Mouse (Mus musculus) gastrocnemius, postnatal 36 days (tissue): ENCODE results near the gene Atg4b. TPM values are rescaled to one million over a fixed set of nuclear protein-coding genes. Genes with fewer than 3 reads are reported as not detected.
"Not testable (repeated sequence)": the region's sequence is repeated elsewhere in the genome, so short reads cannot be mapped to it uniquely, and the experiment has no call there.

Source experiments
- DNase-seq, 2 experiments: peaks; one replicate each; pipeline ENCODE4 v3.0.0; 2022
- intact Hi-C: fragments of 180-260 bp; cut with DNase I; formaldehyde crosslinking; loops from one replicate; pipeline ENCODE4 v1.15.1; 2025
- total RNA-seq, 2 experiments: library from RNA; stranded (reverse); gene quantifications; 2 replicates each; pipeline ENCODE4 v1.2.3; 2021

Atg4b gene
- total RNA-seq, 2 experiments from 2014 or later, result 27.0 to 28.5 TPM

- no peak for DNase-seq
- intact Hi-C loops, result no loop called here
Measured at GRCm38 (mm10) chr1:93808871-93809270, 57.6 kb downstream of the Atg4b start.

- intact Hi-C loops, result no loop called here
- DNase-seq, result no peak
Measured at GRCm38 (mm10) chr1:93810011-93810410, 58.7 kb downstream of the Atg4b start.

- no peak for DNase-seq
- intact Hi-C loops, result no loop called here
Measured at GRCm38 (mm10) chr1:93811495-93812039, 60.3 kb downstream of the Atg4b start.

- intact Hi-C loops, result no loop called here
- no peak for DNase-seq
Measured at GRCm38 (mm10) chr1:93817823-93818532, 66.7 kb downstream of the Atg4b start.

- intact Hi-C loops, result no loop called here
- DNase-seq, result no peak
Measured at GRCm38 (mm10) chr1:93818722-93819121, 67.4 kb downstream of the Atg4b start.

- DNase-seq, result no peak
- intact Hi-C loops, result loop anchor here (10.0 kb wide), 1 partner anchor 889 kb away; the partner anchor contains the start of gene Capn10
Measured at GRCm38 (mm10) chr1:93823796-93824495, 72.6 kb downstream of the Atg4b start.

GRCm38 (mm10) chr1:93824609-93825008 is 73.3 kb downstream of the Atg4b start, which contains the start of gene D2hgdh:
D2hgdh (plus strand) TSS chr1:93824909.
- intact Hi-C loops, result loop anchor here (10.0 kb wide), 1 partner anchor 890 kb away; the partner anchor contains the start of gene Capn10
- DNase-seq, result no peak

GRCm38 (mm10) chr1:93825105-93825674 is 73.9 kb downstream of the Atg4b start:
- intact Hi-C loops, result loop anchor here (10.0 kb wide), 1 partner anchor 890 kb away; the partner anchor contains the start of gene Capn10
- DNase-seq, result peak; percentile 94 to 95

- no peak for DNase-seq
- intact Hi-C loops, result loop anchor here (10.0 kb wide), 1 partner anchor 891 kb away; the partner anchor contains the start of gene Capn10
Measured at GRCm38 (mm10) chr1:93825771-93826539, 74.7 kb downstream of the Atg4b start.

GRCm38 (mm10) chr1:93826540-93826835 is 75.2 kb downstream of the Atg4b start:
- DNase-seq, result no peak
- intact Hi-C loops, result loop anchor here (10.0 kb wide), 1 partner anchor 892 kb away; the partner anchor contains the start of gene Capn10

- not testable (repeated sequence) for DNase-seq
- intact Hi-C loops, result loop anchor here (10.0 kb wide), 1 partner anchor 82 kb away; the partner anchor contains the start of gene Gal3st2b
Measured at GRCm38 (mm10) chr1:93832754-93833360, 81.6 kb downstream of the Atg4b start.

GRCm38 (mm10) chr1:93834671-93835150 is 83.4 kb downstream of the Atg4b start:
- intact Hi-C loops, result loop anchor here (10.0 kb wide), 1 partner anchor 80 kb away; the partner anchor contains the start of gene Gal3st2b
- no peak for DNase-seq

- intact Hi-C loops, result loop anchor here (10.0 kb wide), 1 partner anchor 80 kb away; the partner anchor contains the start of gene Gal3st2b
- no peak for DNase-seq
Measured at GRCm38 (mm10) chr1:93835211-93835610, 83.9 kb downstream of the Atg4b start.

- no peak for DNase-seq
- intact Hi-C loops, result loop anchor here (10.0 kb wide), 1 partner anchor 79 kb away; the partner anchor contains the start of gene Gal3st2b
Measured at GRCm38 (mm10) chr1:93835876-93836531, 84.7 kb downstream of the Atg4b start.

GRCm38 (mm10) chr1:93836532-93836913 is 85.2 kb downstream of the Atg4b start:
- DNase-seq, result no peak
- intact Hi-C loops, result loop anchor here (10.0 kb wide), 1 partner anchor 78 kb away; the partner anchor contains the start of gene Gal3st2b

- intact Hi-C loops, result loop anchor here (10.0 kb wide), 1 partner anchor 77 kb away; the partner anchor contains the start of gene Gal3st2b
Measured at GRCm38 (mm10) chr1:93837335-93837734, 86.0 kb downstream of the Atg4b start.

GRCm38 (mm10) chr1:93838569-93838968 is 87.3 kb downstream of the Atg4b start:
- not testable (repeated sequence) for DNase-seq
- intact Hi-C loops, result loop anchor here (10.0 kb wide), 1 partner anchor 76 kb away; the partner anchor contains the start of gene Gal3st2b

More at GRCm38 (mm10) chr1:93837335-93837734, 86.0 kb downstream of the Atg4b start:
- DNase-seq, result no peak
